Mouse (Mus musculus) ES-E14 (cell line): ENCODE data around the gene Zfp362.

Experiments
- CHD2 ChIP-seq: IDR thresholded peaks from 2 replicates; pipeline ENCODE4 v1.6.1; 2014; ENCODE audit warnings: mild to moderate bottlenecking, low read depth, low read length, inconsistent platforms
- ZC3H11A ChIP-seq: IDR thresholded peaks from 2 replicates; pipeline ENCODE4 v1.6.1; 2012; ENCODE audit warnings: low read depth, mild to moderate bottlenecking, inconsistent platforms, low read length, borderline replicate concordance

DNA sequence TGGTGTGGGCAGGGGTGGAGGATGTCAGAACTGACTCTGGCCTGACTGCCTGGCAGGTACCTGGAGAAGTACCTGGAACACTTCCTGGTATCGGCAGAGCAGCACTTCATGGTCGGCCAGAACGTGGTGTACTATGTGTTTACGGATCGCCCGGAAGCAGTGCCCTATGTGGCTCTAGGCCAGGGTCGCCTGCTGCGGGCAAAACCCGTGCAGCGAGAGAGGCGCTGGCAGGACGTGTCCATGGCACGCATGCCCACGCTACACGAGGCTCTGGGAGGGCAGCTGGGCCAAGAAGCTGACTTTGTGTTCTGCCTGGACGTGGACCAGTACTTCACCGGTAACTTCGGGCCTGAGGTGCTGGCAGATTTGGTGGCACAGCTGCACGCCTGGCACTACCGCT is 38.9 kb downstream of the Zfp362 start:
- no peak for TF ChIP-seq CHD2
- TF ChIP-seq ZC3H11A, result no peak
